Mouse (Mus musculus) large intestine, adult 2 months (tissue): ENCODE results near the gene Fbln1. TPM values are rescaled to one million over a fixed set of nuclear protein-coding genes. Genes with fewer than 3 reads are reported as not detected.
A peak's percentile ranks its signal among the peaks of the same experiment; 100 is the strongest.

ENCODE experiments used
- DNase-seq: peaks from one replicate; pipeline ENCODE4 v3.0.0-alpha.2; 2012; ENCODE audit warnings: low read depth, low spot score
- WGBS: fragments of 180-500 bp; shearing (Covaris S2); methylation state at CpG from one replicate; pipeline ENCODE4 v1.1.7; 2018; 5-methylcytosine and 5-hydroxymethylcytosine counted together
- polyA plus RNA-seq: library from polyadenylated mRNA; depleted of rRNA; stranded (reverse); fragments of >200 nt; gene quantifications from 2 replicates; pipeline ENCODE4 v1.2.3, GENCODE M21; 2012

Gene Fbln1
- polyA plus RNA-seq, 1 experiment = 85.1 TPM

DNA sequence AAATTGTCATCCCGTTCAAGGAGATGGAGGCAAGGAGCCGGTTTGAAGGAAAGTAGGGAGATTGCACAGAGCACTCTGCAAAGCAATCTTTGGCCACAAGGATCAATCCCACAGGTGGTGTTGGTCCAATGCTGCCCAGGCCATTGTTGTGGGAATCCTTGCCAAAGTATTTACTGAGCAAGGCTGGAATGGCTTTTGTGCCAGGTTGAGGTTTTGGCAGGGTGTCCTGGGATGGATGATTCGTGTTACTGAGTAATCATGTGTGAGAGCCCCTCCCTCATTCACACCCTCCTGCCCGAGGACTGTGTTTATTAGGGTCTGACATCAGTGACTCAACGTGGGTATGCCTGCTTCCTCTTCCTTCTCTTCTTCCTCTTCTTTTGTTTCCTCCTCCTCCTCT, 3.0 kb upstream of the Fbln1 start:
- DNase-seq = no peak
- WGBS = 35% methylated on average over 5 of the region's 5 CpGs

DNA sequence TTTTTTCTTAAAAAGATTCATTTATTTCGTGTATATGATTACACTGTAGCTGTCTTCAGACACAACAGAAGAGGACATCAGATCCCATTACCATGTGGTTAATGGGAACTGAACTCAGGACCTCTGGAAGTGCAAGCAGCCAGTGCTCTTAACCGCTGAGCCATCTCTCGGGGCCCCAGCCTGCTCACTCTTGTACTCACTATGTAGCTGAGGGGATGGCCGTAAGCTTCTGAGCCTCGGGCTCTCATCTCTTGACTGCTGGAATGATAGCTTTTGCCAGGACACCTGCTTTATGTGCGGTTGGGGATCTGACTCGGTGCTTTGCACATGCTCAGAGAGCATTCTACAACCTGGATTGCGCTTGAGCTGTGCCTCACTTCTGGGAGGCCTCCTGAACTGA, 1.4 kb upstream of the Fbln1 start:
- no peak for DNase-seq
- 69% methylated on average over 8 of the region's 8 CpGs for WGBS

DNA sequence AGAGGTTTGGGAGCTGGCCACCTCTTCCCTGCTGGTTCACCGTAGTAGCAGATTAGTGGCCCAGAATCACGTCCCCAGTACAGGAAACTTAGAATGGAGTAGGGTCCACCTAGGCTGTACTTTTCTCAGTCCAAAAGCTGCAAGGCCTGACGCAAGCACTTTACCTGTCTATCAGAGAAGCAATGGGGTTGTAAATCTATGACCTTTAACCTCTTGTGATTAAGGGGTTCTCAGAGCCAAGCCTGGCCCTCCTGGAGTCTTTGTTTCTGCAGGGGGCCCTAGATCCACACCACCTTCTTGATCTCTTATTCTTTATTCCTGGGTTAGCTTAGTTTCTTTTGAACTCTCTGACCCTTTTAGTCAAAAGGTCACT, 940 bp downstream of the Fbln1 start:
- DNase-seq = no peak
- WGBS = 26% methylated on average over 3 of the region's 3 CpGs

DNA sequence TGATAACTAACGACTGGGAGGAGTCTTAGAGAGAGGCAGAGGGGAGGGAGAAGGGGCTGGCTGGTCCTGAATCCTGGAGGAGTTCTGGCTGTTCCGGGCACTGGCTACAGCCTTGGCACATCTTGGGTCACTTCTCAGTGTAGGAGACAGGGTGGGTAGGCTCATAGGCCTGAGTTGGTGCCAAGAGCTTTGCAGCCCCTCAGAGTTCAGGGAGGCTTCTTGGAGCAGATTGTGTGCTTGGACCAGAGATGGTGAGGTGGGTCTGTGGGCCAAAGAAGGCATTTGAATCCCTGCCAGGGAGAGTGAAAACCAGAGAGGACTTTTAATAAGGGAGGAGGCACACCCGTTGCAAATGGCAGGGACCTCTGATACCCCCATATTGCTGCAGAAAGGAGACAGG, 1.3 kb downstream of the Fbln1 start:
- 51% methylated on average over 3 of the region's 3 CpGs for WGBS
- DNase-seq = no peak

DNA sequence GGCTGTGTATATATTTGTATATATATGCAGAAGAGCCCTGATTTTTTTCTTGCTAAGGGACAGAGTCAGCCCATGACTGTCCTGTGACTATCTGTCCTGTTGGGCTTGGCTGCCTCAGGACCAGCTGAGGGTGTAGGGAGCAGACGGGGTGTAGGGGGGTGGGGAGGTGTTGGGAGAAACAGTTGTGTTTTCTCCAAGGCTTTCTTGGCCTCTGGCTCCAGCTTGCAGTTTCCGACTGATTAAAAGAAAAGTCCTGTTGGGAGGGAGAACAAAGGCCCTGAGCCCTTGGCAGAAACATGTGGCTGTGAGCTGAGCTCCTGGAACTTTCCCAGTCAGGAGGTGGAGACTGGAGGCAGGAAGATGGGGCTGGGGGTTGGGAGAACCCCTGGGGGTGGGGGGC, 2.0 kb downstream of the Fbln1 start:
- WGBS = 38% methylated on average over 2 of the region's 2 CpGs
- no peak for DNase-seq

DNA sequence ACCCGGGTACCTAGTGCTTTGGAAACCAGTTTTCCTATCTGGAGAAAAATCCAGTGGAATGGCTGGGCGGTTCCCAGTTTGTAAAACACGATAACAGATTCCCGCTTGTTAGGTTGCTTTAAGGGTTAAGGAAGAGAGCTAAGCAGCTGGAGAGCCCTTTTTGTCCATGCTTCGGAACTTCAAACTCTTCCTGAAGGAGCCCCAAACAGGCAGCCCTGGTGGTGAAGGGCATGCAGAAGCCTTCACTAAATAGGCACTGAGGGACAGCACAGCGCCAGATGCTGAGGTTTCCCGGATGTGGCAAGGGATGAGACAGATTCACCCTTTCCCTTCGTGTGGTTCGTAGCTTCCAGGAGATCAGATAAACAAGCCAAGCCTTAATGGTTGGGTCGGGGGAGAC, 2.6 kb downstream of the Fbln1 start:
- DNase-seq = no peak
- WGBS = 9% methylated on average over 10 of the region's 10 CpGs

DNA sequence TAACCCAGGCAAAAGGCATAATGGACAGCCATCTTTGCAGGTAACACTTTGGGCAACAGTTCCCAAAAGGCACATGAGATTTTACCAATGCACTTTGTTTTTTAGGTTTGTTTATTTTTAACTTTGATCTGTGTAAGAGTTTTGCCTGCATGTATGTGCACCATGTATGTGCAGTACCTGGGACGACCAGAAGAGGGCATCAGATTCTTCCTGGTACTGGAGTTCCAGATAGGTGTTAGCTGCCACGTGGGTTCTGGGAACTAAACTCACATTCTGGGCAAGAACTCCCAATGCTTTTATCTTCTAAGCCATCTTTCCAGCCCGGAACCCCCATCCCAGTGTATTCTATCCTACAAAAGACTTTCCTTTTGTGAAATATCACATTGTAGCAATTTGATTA, 3.6 kb downstream of the Fbln1 start:
- no peak for DNase-seq
- 89% methylated on average over 3 of the region's 3 CpGs for WGBS

DNA sequence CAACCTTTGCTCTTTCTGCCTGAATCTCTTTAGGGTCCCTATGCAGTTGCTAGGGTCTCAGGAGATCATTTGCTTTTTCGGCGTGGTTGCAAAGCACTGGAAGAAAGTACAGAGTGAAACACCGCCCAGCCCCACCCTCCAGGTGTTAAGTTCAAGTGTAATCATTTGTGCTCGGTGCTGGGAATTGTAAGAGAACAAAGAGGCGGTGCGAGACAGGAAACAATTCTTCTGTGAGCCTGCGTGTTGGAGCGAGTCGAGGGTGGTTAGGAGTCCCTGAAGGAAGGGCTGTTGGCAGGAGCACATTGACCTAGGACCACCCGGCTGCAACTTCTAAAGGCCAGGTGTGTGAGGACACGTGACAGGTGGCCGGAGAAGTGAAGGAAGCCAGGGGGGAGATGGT, 4.9 kb downstream of the Fbln1 start:
- 32% methylated on average over 12 of the region's 12 CpGs for WGBS
- no peak for DNase-seq

DNA sequence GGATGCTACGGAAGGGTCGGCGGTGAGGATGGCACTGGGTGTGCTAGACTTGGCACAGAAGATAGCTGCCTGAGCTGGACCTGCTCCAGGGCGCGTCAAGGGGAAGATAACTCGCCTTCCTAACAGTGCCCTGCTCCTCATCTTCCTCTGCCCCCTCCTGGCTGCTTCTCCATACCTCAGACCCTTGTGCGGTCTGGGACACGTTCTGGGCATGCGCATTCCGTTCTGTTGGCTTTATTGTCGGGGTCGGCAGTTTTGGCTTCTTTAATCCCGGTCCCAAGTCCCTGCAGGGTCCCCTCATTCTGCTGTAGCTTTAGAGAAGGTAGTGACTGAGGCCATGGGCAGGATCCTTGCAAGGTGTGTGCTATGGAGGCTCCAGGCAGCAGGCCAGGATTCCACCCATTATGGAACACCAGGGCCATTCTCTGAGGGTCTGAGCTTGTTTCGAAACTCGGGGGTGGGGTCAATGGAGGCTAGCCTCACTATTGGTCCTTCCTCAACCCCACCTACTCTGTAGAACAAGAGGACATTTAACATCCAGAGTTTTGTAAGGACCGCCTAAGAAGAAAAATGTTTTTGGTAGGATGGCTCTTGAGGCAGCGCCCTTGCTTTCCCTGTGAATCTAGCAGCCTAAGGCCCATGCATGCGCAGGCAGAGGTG, 5.5 kb downstream of the Fbln1 start:
- DNase-seq = no peak
- WGBS = 76% methylated on average over 18 of the region's 18 CpGs

DNA sequence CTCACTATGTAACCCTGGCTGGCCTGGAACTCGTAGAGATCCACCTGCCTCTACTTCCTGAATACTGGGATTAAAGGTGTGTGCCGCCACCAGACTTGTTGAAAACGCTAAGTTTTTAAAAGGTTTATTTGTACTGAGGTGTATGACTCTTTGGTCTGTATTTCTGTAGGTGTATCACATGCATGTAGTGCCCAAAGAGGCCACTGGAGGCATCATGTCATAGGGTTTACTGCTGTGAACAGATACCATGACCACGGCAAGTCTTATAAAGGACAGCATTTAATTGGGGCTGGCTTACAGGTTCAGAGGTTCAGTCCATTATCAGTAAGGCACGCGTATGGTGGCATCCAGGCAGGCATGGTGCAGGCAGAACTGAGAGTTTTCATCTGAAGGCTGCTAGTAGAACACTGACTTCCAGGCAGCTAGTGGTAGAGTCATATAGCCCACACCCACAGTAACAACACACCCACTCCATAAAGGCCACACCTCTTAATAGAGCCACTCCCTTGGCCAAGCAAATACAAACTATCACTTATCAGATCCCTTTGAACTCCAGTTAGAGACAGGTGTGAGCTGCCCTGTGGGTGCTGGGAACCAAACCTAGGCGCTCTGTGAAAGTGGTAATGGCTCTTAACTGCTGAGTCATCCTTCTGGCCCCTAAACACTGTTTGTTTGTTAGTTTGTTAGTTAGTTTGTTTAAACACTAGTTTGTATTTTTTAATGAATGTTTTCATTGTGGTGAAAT, 10.5 kb downstream of the Fbln1 start:
- no peak for DNase-seq
- 88% methylated on average over 7 of the region's 7 CpGs for WGBS

DNA sequence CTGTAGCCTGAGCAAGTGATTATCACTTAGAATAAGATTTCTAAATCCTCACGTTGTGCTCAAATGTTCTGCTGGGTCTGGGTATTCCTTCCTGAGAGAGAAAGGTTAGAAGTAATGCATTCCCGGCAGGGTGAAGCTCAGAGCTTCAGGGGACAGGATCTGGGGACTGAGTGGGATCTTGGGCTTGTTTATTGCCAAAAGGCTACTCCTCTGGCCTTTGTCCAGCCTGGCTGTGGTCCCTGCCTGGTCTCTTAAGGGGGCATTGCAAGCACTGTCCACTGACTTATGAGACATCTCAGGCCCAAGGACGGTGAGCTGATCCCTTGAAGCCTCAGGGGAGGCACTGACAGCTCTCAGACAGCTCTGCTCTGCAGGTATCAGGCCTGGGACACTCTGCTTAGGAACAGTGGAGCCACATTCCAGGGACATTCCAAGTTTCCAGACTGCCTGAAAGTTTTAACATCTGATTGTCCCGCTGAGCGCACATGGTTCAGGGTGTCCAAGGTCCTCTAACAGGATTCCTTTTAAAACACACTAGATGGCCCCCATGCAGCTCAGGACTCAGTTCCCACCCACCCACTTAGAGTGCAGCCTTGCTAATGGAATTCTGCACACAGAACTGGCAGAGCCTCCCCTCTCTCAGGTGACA, 13.0 kb downstream of the Fbln1 start:
- no peak for DNase-seq
- WGBS = 81% methylated on average over 5 of the region's 5 CpGs

DNA sequence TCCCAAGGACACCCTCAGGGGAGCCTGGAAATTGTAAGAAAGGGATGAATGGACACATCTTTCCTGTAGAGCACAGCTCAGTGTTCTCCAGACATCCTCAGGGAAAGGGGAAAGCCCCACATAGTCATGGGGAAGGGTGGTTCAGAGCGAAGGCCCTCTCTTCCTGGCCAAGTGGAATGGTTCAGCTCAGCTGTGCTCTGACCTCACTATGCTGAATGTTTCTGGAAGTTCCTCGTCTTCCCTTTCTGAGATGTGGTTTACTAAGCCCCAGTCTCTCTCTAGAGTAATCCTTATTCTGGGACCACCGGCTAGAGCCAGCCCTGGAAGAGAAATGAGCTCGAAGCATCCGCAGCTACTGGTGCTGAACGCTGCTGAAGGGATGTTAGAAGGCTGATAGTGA, 14.6 kb downstream of the Fbln1 start:
- WGBS = 82% methylated on average over 6 of the region's 6 CpGs
- no peak for DNase-seq

DNA sequence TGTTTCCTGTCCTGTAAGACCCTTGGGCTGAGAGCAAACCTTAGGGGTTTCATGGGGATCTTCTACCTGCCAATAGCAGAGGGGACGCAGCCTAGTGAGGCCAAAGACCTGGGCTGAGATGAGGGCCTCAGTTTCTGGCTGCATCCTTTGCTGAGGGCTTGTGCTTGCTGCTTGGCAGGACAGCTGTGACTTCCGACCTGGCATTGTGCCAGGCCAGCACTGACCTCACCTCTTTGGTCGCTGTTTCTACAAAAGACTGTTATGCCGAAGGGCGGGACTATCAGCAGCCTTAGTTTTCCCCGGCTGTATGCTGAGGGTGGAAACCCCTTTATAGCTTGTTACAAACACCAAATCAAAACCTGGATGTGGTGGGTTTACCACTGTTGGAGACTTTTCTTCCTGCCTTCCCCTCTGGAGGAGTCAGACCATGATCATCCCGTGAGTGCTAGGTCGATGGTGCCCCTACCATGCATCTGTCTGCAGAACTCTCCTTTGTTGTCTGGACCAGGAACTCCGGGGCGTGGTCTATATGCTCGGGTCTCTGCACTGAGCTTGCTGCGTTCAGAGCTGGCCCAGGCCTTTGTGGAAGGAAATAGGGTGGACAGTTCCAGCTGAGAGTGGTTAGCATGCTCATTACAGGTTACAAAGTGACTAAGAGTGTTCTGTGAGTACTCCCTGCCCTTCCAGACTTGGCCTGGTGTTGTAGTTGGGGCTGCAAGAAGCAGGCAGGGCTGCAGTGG, 15.5 kb downstream of the Fbln1 start:
- 25% methylated on average over 12 of the region's 12 CpGs for WGBS
- DNase-seq = no peak

DNA sequence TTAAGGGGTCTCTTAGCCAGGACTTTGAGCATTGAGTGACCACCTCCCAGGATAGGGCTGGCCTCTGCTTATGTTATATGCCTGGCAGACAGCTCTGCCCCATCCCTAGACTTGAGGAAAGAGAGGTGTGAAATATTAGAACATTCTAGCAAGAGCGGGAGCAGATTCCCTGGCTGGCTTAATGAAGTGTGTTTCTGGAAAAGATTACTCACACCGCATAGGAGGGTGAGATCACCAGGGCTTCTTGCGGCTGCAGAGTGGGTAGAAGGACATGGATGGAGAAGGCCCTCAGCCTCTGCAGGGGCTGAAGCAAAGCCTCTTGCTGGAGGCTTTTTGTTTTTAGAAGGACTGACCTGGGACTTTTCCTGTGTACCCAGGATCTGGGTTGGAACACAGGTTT, 19.9 kb downstream of the Fbln1 start:
- DNase-seq = no peak
- 73% methylated on average over 3 of the region's 3 CpGs for WGBS

DNA sequence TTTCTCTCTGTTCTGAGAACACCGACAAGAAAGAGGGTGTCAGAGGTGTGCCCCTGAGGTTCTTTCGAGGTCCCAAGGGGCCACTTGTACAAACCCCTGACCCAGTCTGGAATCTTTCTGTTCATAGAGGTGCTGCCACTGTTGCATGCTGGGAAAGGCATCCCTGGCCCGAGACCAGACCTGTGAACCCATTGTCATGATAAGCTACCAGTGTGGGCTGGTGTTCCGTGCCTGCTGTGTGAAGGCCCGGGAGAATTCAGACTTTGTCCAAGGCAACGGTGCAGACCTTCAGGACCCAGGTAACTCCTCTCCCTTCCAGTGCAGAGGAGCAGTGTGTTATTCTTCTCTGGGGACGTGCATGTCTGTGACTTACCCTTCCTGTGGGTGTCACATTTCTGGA, 21.1 kb downstream of the Fbln1 start:
- 87% methylated on average over 7 of the region's 7 CpGs for WGBS
- no peak for DNase-seq

DNA sequence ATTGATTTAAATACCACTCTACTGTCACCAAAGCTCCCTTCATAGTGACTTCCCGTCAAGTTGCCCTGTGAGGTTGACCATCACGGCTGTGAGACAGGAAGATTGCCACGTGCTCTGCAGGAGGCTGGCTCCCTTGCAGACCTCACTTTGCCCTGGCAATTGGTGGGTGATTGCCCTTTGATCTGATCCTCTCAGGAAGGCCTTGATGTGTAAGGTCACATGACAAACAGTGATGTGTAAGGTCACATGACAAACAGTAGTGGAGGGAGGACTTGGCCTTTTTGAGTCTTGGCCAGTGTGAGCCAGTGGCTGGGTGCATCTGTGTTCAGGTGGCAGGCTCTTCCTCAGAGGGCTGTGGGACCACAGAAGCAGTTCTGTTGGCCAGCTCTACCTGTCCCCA, 22.8 kb downstream of the Fbln1 start:
- DNase-seq = no peak
- WGBS = 85% methylated on average over 3 of the region's 3 CpGs

DNA sequence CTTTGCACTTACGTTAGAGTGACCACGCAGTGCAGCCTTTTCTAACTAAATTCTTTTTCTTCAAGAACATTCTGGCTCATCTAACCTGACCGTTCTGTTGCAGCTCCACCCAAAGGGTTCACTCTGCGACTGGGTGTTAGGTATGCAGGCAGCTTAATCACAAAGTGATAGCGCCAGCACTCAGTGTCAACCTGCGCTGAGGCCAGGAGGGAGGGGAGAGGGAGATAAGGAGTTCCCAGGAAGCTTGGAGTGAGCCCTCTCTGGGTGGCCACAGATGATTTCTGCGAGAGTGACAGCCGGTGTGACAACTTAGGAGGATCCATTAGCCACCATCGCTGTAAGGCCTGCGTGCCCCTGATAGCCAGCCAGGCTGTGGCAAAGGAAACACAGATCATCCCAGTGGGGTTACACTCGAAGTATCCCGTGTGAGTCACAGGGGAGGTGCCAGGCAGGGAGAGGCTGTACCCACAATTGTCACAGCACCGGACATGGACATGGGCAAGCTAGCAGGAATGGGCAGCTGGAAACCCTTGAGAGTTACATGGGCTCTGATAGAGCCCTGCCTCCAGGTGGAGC, 24.3 kb downstream of the Fbln1 start:
- 73% methylated on average over 13 of the region's 13 CpGs for WGBS
- no peak for DNase-seq

DNA sequence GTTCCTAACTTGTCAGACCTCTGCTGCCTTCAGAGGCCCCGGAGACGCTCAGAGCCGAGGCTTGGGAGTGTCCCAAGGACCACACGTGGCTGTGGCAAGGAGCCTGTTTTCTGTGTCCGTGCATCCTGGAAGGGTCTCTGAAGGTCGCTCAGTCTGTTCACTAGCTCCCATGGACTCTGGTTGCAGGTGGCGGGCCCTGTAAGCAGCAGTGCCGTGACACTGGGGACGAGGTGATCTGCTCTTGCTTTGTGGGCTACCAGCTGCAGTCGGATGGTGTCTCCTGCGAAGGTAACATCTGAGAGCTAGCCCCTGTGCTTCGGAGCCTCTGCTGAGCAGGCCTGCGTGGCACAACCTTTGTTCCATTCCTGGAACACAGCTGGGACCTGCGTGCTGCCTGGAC, 24.9 kb downstream of the Fbln1 start:
- 91% methylated on average over 14 of the region's 14 CpGs for WGBS
- DNase-seq = no peak

DNA sequence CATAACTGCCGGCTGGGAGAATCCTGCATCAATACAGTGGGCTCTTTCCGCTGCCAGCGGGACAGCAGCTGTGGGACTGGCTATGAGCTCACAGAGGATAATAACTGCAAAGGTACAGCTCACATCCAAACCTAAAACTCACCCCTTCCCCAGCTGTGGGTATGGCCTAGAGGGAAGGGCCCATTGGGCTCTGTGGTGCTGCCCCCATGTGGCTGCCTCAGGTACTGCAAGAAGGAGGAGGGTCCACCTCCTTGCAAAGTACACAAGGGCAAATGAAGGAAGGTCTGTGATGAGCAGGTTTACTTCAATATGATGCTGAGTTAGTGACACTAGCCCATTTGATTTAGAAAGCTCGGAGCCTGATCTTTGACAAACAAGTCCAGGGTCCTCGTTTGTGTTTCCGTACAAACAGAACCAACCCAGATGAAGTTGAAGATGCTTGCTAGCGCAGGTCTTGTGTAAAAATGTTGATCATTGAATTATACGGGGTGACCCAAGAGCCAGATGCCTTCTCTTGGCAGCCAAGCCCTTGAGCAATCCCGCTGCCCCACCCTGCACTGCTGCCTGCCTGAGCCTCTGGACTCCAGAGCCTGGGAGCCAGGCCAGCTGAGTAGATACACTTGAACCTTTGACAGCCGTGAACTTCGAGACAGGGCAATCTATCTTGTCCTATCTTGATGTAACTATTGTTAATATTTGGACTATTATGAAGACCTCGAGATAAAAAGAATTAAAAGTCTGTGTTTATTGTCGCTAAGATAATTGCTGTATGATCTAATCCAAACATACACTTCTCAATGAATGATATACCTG, 25.9 kb downstream of the Fbln1 start:
- peak; percentile 39 for DNase-seq
- 37% methylated on average over 13 of the region's 13 CpGs for WGBS

DNA sequence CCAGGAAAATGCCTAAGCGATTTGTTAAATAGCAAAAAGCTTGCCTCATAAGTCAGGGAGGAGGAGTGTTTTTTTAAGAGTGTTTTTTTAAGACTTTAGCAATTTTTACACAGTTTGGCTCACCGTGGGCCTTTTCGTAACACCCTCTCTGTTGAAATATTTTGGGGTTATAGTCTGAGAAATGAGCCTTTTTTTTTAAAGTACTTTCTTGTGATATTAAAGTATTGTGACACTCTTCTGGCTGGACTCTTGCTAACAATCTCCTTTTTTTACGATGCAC, 26.4 kb downstream of the Fbln1 start:
- no peak for DNase-seq
- WGBS = 58% methylated on average over 4 of the region's 4 CpGs
